Mouse (Mus musculus) lung, postnatal 0 days (tissue): ENCODE results near the gene Acer2.

ENCODE experiments used
- CTCF ChIP-seq: IDR thresholded peaks from 2 replicates; pipeline ENCODE4 v1.5.1; 2016; ENCODE audit warnings: antibody characterized with exemption, mild to moderate bottlenecking
- EP300 ChIP-seq: IDR thresholded peaks from 2 replicates; pipeline ENCODE4 v1.6.1; 2016; ENCODE audit warnings: antibody characterized with exemption, mild to moderate bottlenecking, control low read depth

DNA sequence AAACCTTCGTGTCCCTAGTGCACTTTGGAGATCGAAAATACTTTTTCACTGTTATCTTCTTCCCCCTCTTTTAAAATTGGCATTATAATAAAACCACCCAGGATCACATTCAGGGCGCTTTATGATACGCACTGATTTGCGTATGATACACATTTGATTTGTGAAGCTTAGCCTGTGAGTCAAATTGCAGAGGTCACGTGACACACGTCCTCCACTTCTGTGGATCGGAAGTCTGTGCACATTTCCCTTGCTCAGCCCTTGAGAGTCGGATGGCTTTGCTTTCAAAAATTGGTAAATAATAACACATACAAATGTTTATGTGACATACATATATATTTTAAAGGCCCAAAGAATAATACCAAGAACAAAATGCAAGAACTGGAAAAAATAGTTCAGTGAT, 62.0 kb downstream of the Acer2 start:
- no peak for TF ChIP-seq CTCF
- TF ChIP-seq EP300, result no peak
